Mouse (Mus musculus): Measurements from ENCODE around the gene Olfr1419.
A peak's percentile ranks its signal among the peaks of the same experiment; 100 is the strongest.

Gene Olfr1419

GRCm38 (mm10) chr19:11839119-11839518 is 35.8 kb downstream of the Olfr1419 start, which contains the start of gene Olfr1417:
Gene Olfr1417, minus strand, starts transcription at chr19:11839219.
- Histone ChIP-seq H3K36me3 (ENCODE audit: control insufficient read depth, insufficient read depth, low read length, poor library complexity, severe bottlenecking) (no peaks in the 10 kb centered on the region), H3K27me3 (ENCODE audit: control insufficient read depth, insufficient read depth, low read length, poor library complexity, severe bottlenecking) (no peaks in the 10 kb centered on the region)
- no peak for DNase-seq (ENCODE audit: low read depth, low spot score)

DNA sequence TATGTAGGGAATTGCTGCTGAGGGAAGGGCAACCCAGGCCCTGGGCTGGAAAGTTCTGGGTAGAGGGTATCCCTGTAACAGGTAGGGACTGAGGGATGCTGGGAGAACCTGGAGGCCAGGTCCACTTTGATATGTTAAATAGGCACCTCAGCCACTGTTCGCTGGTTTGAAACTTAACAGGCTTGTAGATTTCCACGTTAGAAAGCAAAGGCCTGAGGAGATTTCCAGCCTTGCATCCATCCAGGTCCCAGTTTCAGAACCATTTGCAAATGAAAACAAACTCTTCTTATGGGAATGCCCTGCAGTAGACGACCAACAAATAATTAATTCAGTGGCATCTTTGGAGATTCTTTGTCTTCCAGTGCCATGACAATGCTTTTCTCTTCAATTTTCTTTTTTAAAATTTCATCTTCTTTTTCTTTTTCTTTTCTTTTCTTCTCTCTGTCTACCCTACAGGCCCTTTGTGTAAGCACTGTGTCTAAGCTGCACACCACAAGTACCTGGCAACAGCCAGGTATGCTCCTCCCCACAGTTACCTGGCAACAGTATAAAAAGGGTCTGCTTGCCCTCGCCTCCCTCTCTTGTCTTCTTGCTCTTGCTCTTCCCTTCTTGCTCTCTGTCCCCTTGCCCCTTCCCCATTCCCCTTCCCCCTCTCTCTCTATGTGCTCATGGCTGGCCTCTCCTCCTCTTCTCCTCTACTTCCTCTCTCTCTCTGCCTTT is 51.4 kb downstream of the Olfr1419 start:
- Histone ChIP-seq H3K36me3 (ENCODE audit: control insufficient read depth, insufficient read depth, low read length, poor library complexity, severe bottlenecking) (no peaks in the 10 kb centered on the region), H3K27me3 (ENCODE audit: control insufficient read depth, insufficient read depth, low read length, poor library complexity, severe bottlenecking) (no peaks in the 10 kb centered on the region; the same call in 1 of the 2 replicates)
- DNase-seq (ENCODE audit: low read depth, low spot score) = no peak

GRCm38 (mm10) chr19:11820211-11820610 is 54.7 kb downstream of the Olfr1419 start:
- no peaks in the 10 kb centered on the region for H3K36me3 ChIP-seq (ENCODE audit: control insufficient read depth, insufficient read depth, low read length, poor library complexity, severe bottlenecking)
- peaks cover 3% of the 10 kb centered on the region; the same call in 1 of the 2 replicates for H3K27me3 ChIP-seq (ENCODE audit: control insufficient read depth, insufficient read depth, low read length, poor library complexity, severe bottlenecking)
- DNase-seq (ENCODE audit: low read depth, low spot score) = peak; percentile 25

DNA sequence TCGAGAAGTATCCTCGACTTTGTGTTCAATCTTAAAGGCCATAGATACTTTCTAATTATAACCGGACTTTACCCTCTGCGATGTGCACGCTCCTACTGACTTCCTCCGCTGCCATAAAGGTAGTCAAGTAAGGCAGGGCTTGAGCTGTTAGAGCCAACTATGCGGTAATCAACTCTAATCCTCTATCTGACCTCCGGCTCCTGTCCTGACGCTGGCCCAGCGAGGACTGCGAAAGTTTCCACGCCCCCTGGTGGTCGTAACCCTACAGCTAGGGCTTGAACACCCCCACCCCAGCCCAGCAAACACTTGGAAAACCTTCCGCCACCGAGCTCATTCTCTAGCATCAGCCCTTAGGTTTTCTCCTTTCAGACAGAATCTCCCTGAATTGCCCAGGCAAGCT is 55.1 kb downstream of the Olfr1419 start:
- peaks cover 3% of the 10 kb centered on the region; the same call in 1 of the 2 replicates for H3K27me3 ChIP-seq (ENCODE audit: control insufficient read depth, insufficient read depth, low read length, poor library complexity, severe bottlenecking)
- DNase-seq (ENCODE audit: low read depth, low spot score) = peak; percentile 72
- H3K36me3 ChIP-seq (ENCODE audit: control insufficient read depth, insufficient read depth, low read length, poor library complexity, severe bottlenecking) = no peaks in the 10 kb centered on the region

DNA sequence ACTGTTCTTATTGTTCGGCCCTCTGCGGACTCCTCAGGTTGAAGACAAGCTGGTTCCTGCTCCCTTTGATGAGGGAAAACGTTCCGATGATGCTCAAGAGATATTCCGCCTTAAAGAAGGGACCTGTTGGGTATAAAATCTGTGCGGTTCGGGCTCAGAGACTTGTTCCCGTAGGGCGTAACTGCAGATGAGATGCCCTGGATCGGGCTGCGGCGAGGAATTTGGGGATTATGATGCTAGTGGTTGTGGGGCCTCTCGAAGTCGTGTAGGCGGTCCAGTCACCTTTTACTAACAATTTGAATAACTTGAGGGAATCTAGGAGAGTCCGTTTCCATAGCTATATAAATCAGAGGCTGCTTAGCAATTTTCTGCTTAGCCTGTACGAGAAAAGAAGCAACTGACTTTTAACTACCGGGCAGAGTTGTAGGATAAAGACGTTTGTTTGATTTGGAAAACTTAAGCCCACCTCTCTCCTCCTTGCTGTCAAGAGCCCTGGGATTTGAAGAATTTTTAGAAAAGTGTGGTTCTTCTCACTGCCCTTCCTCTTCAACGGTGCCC is 55.7 kb downstream of the Olfr1419 start, which contains the start of gene Stx3:
Gene Stx3, minus strand, starts transcription at position 261 of the 558 bp plus-strand sequence.
- H3K27me3 ChIP-seq (ENCODE audit: control insufficient read depth, insufficient read depth, low read length, poor library complexity, severe bottlenecking) = peaks cover 3% of the 10 kb centered on the region; the same call in 1 of the 2 replicates
- no peaks in the 10 kb centered on the region for H3K36me3 ChIP-seq (ENCODE audit: control insufficient read depth, insufficient read depth, low read length, poor library complexity, severe bottlenecking)
- DNase-seq (ENCODE audit: low read depth, low spot score) = peak; percentile 32
